Mouse (Mus musculus): ENCODE results near the gene Dhx15. TPM values are rescaled to one million over a fixed set of nuclear protein-coding genes. Genes with fewer than 3 reads are reported as not detected.
"Not testable (repeated sequence)": the region's sequence is repeated elsewhere in the genome, so short reads cannot be mapped to it uniquely, and the experiment has no call there.

Gene Dhx15
- total RNA-seq (2021): 10 to 100 TPM; 49.8 to 58.4 TPM

GRCm38 (mm10) chr5:52190371-52191179 is at the start of gene Dhx15:
Gene Dhx15, minus strand, starts transcription at chr5:52190514.
- DNase-seq (ENCODE audit: low spot score): peak; percentile 87
- intact Hi-C loops (cut with DNase I): no loop called here

DNA sequence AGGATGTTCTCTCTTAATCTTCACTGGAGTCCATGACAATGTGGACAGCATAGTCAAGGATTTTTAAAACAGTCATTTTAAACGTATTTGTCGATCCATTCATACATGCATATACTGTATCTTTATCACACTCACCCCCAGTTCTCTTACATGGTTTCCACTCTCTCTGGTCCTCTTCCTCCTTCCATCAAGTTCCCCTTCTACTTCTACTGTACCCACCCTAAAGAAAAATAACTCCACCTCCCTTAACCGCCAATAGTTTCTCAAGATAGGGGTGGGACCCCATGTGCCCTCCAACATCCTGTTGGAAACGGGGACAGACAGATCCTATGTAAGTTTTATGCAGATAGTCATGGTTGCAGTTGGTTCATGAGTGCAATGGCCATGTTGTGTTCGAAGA is 48.6 kb upstream of the Dhx15 start:
- intact Hi-C loops (cut with DNase I): no loop called here

GRCm38 (mm10) chr5:52237956-52238735 is 47.8 kb upstream of the Dhx15 start:
- no peak for DNase-seq (ENCODE audit: low spot score)
- intact Hi-C loops (cut with DNase I): no loop called here

More for the DNA sequence above, 48.6 kb upstream of the Dhx15 start:
- no peak for DNase-seq (ENCODE audit: low spot score)

GRCm38 (mm10) chr5:52236585-52236984 is 46.3 kb upstream of the Dhx15 start:
- DNase-seq (ENCODE audit: low spot score); intact Hi-C loops (cut with DNase I): not testable (repeated sequence)

GRCm38 (mm10) chr5:52234570-52234969 is 44.3 kb upstream of the Dhx15 start:
- DNase-seq (ENCODE audit: low spot score): no peak
- intact Hi-C loops (cut with DNase I): no loop called here

GRCm38 (mm10) chr5:52233891-52234290 is 43.6 kb upstream of the Dhx15 start:
- intact Hi-C loops (cut with DNase I): no loop called here
- DNase-seq (ENCODE audit: low spot score): no peak

DNA sequence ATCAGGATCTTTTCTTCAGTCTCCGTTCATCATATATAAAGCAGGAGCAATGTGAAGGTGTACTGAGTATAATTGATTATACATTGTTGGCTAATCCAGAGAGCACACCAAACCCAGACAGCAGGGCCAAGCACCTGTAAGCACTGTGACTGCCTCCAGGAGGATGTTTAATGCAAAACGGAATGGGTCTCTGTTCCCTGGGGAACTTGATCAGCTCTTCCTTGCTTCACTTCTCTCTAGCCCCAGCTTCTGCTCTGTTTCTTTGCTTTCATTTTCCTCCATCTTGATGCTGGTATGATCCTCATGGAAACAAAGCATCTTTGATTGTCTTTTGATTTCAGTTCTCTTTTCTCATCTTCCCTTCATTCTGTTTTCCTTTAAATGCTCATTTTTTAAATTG is 42.3 kb upstream of the Dhx15 start:
- DNase-seq (ENCODE audit: low spot score): no peak
- intact Hi-C loops (cut with DNase I): no loop called here

GRCm38 (mm10) chr5:52232199-52232598 is 41.9 kb upstream of the Dhx15 start:
- intact Hi-C loops (cut with DNase I): no loop called here
- no peak for DNase-seq (ENCODE audit: low spot score)

DNA sequence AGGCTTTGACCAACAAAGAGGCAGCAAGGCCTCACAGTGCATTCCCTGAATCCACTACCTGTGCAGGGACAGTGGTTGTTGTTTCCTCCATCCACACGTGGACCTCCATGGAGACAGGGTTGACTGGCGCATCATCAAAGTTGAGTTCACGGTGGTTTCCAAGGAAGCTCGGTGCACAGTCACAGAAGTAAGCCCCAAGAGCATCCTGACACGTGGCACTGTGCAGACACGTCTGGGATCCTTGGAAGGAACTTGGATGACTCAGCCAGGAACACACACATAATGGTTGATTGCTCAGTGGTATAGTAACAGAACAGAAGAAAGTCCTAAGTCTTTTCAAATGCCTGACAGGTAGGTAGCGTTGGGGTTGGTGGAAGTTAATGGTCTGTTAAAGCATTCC is 40.2 kb upstream of the Dhx15 start:
- DNase-seq (ENCODE audit: low spot score): no peak
- intact Hi-C loops (cut with DNase I): no loop called here

DNA sequence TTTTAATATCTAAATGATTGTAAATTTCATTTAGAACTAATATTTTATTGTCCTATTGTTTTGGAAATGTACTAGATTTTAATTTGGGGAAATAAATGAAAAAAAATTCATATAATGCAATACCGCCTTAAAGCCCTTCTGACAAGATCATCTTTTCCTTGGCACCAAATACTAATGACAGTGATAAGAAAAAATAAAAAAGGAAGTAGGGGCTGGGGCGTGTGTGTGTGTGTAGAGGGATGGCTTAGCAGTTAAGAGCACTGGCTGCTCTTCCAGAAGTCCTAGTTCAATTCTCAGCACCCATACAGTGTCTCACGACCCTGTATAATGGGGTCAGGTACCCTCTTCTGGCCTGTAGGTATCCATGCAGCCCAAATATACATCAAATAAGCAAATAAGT is 36.4 kb upstream of the Dhx15 start:
- intact Hi-C loops (cut with DNase I): no loop called here
- no peak for DNase-seq (ENCODE audit: low spot score)

- no peak for DNase-seq (ENCODE audit: low spot score)
- intact Hi-C loops (cut with DNase I): no loop called here
These were observed 31.3 kb upstream of the Dhx15 start for GRCm38 (mm10) chr5:52221596-52221995.

GRCm38 (mm10) chr5:52220013-52220804 is 29.9 kb upstream of the Dhx15 start:
- DNase-seq (ENCODE audit: low spot score): no peak
- intact Hi-C loops (cut with DNase I): no loop called here

- intact Hi-C loops (cut with DNase I): no loop called here
- DNase-seq (ENCODE audit: low spot score): no peak
These were observed 27.9 kb upstream of the Dhx15 start for GRCm38 (mm10) chr5:52218238-52218637.

DNA sequence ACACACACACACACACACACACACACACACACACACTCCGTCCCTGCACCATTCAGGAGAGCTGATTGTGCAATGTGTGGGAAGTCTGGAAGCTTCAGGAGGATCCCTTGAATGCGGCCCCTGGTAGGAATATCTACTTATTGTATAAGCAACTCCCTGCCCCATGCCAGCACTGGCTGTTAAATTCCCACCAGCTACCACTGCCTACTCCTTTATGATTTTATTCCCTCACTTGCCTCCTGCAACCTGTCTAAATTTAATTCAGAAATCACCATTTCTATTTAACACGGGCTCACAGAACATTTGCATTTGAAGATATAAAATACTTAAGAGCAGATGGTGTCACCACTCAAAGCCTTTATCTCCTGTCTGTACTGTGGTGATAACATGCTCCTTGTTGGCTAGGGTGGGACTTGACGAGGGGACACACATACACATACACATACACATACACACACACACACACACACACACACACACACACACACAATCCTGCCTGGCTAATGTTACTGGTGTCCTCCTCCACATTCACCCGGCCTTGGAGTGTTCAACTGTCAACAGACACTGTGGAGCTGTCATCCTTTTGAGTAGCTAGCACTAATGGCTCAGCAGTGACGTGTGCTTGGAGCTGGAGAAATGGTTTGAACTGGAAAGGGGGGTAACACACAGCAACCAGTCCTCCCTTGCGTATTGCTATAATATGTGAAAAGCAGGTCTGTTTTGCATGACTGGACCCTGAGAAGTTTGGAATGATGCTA is 23.0 kb upstream of the Dhx15 start:
- intact Hi-C loops (cut with DNase I): no loop called here
- DNase-seq (ENCODE audit: low spot score): no peak

DNA sequence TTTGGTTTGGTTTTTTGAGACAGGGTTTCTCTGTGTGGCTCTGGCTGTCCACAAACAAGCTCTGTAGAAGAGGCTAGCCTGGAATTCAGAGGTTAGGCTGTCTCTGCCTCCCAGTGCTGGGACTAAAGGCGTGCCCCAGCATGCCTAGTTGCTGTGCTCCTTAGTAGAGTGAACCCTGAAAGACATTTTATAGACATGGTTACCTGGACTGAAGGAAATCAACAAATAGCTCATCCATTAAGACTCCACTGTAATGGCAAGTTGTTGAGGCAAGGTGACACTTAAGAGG is 810 bp upstream of the Dhx15 start:
- no peak for DNase-seq (ENCODE audit: low spot score)
- intact Hi-C loops (cut with DNase I): no loop called here

GRCm38 (mm10) chr5:52189664-52190365 is 499 bp downstream of the Dhx15 start:
- intact Hi-C loops (cut with DNase I): loop anchor here (10.0 kb wide), 1 partner anchor 285 kb away; the partner anchor contains the start of gene Ccdc149
- DNase-seq (ENCODE audit: low spot score): no peak

- no peak for DNase-seq (ENCODE audit: low spot score)
- intact Hi-C loops (cut with DNase I): loop anchor here (10.0 kb wide), 1 partner anchor 287 kb away; the partner anchor contains the start of gene Ccdc149
These were observed 2.1 kb downstream of the Dhx15 start for GRCm38 (mm10) chr5:52188206-52188605.

GRCm38 (mm10) chr5:52177326-52177725 is 13.0 kb downstream of the Dhx15 start:
- intact Hi-C loops (cut with DNase I): no loop called here
- no peak for DNase-seq (ENCODE audit: low spot score)

GRCm38 (mm10) chr5:52168468-52168867 is 21.8 kb downstream of the Dhx15 start:
- intact Hi-C loops (cut with DNase I): no loop called here

More at GRCm38 (mm10) chr5:52168468-52168867, 21.8 kb downstream of the Dhx15 start:
- no peak for DNase-seq (ENCODE audit: low spot score)

Data from heart, postnatal 25 days (tissue).